Mouse (Mus musculus) thymus, adult 2 months (tissue): ENCODE measurements at regions not wholly inside any gene's neighbourhood (a gene's known extent, or its start where the extent isn't known, plus 50 kb on each side); places are given as distances from the start of the nearest gene placed in this dataset.

Source experiments
- CTCF ChIP-seq: fragments of 200-500 bp; IDR thresholded peaks from 2 replicates; pipeline ENCODE4 v1.5.1; 2012; ENCODE audit warnings: mild to moderate bottlenecking, control low read depth, low read length, moderate library complexity, borderline replicate concordance; ENCODE audit not compliant: control insufficient read depth, poor library complexity, insufficient read depth; ENCODE audit errors: extremely low read depth
- POLR2A ChIP-seq: fragments of 200-500 bp; IDR thresholded peaks from 2 replicates; pipeline ENCODE4 v1.6.1; 2012; ENCODE audit warnings: mild to moderate bottlenecking, low read length, control low read depth, moderate library complexity; ENCODE audit not compliant: control insufficient read depth, poor library complexity, insufficient read depth; ENCODE audit errors: extremely low read depth

DNA sequence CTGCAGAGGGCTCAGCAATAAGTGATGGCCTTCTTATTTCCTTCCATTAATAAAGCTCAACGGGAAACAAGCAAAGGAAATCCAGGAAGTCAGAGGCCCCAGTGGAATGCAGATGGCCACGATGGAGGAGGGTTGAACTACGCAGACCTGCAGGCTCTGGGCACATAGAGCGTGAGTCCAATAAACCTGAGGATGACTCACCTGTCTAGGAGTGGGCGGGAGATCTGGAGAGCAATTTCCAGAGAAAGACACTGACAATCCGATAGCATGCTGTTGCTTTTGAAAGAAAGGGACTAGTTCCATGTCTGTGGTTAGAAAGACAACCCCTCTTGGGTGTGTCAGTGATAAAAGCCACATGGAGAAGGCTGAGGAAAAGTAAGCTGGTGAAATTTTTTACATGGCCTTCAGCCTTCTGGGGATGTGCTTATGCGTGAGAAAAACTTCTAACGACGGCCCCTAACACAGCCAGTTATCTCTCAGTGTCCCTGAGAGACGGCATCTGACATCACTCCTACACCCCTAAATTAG lies 181.3 kb downstream of the Cand1 start:
- no peak for TF ChIP-seq CTCF
- no peak for TF ChIP-seq POLR2A
